Mouse (Mus musculus): Measurements from ENCODE around the gene Grik1.

GRCm38 (mm10) chr16:87949881-87950280 is 340.2 kb downstream of the Grik1 start:
- no peak for TF ChIP-seq POLR2A (IDR thresholded peaks at IDR 0.05; ENCODE audit: insufficient read depth, low read depth, low read length)
- no peak for TF ChIP-seq CTCF (IDR thresholded peaks at IDR 0.05; ENCODE audit: insufficient read depth, low read depth, low read length)
